Mouse (Mus musculus) E14TG2a.4 (cell line): ENCODE measurements around the gene H2-Oa.

Source experiments
- H3K27me3 ChIP-seq: 2 replicates; pipeline ENCODE4 v1.6.1; 2014; ENCODE audit warnings: low read length, control low read depth; ENCODE audit not compliant: insufficient read depth
- H3K36me3 ChIP-seq: 2 replicates; pipeline ENCODE4 v1.6.1; 2014; ENCODE audit warnings: low read length, control low read depth; ENCODE audit not compliant: insufficient read depth
- H3K4me1 ChIP-seq: replicated peaks from 2 replicates; pipeline ENCODE4 v1.6.1; 2014; ENCODE audit warnings: low read depth, low read length, control low read depth
- H3K4me3 ChIP-seq: replicated peaks from 2 replicates; pipeline ENCODE4 v1.5.1; 2014; ENCODE audit warnings: mild to moderate bottlenecking, low read length
- H3K9me3 ChIP-seq: 2 replicates; pipeline ENCODE4 v1.6.1; 2014; ENCODE audit warnings: low read length, control low read depth
- CTCF ChIP-seq: conservative IDR thresholded peaks from 2 replicates; pipeline ENCODE4 v1.5.1; 2014; ENCODE audit warnings: low read length
- NANOG ChIP-seq: IDR thresholded peaks from 2 replicates; pipeline ENCODE4 v1.6.1; 2014; ENCODE audit warnings: borderline replicate concordance, low read length, mixed read lengths
- POU5F1 ChIP-seq: IDR thresholded peaks from 2 replicates; pipeline ENCODE4 v1.6.1; 2014; ENCODE audit warnings: low read length, borderline replicate concordance

Gene H2-Oa

GRCm38 (mm10) chr17:34097272-34097671 lies 5.1 kb downstream of the H2-Oa start:
- H3K36me3 ChIP-seq = no peaks in the 10 kb centered on the region
- peaks cover 24% of the 10 kb centered on the region for H3K27me3 ChIP-seq
- TF ChIP-seq NANOG (no peak), POU5F1 (no peak), CTCF (no peak)
- H3K4me1 ChIP-seq = peaks cover 43% of the 10 kb centered on the region
- H3K4me3 ChIP-seq = no peak overlapping the region
- H3K9me3 ChIP-seq = peaks cover 13% of the 10 kb centered on the region

GRCm38 (mm10) chr17:34098709-34099479 lies 6.8 kb downstream of the H2-Oa start:
- Histone ChIP-seq H3K27me3 (peaks cover 29% of the 10 kb centered on the region), H3K4me3 (no peak overlapping the region), H3K36me3 (no peaks in the 10 kb centered on the region), H3K4me1 (peaks cover 28% of the 10 kb centered on the region), H3K9me3 (peaks cover 8% of the 10 kb centered on the region)
- TF ChIP-seq CTCF = no peak
- no peak for TF ChIP-seq POU5F1
- no peak for TF ChIP-seq NANOG

- no peak overlapping the region for H3K4me3 ChIP-seq
- peaks cover 31% of the 10 kb centered on the region for H3K27me3 ChIP-seq
- H3K4me1 ChIP-seq = peaks cover 28% of the 10 kb centered on the region
- peaks cover 1% of the 10 kb centered on the region for H3K9me3 ChIP-seq
- no peak for TF ChIP-seq POU5F1
- no peak for TF ChIP-seq CTCF
- TF ChIP-seq NANOG = no peak
- H3K36me3 ChIP-seq = no peaks in the 10 kb centered on the region
These were observed 7.4 kb downstream of the H2-Oa start for GRCm38 (mm10) chr17:34099531-34099930.

- Histone ChIP-seq H3K4me1 (peaks cover 28% of the 10 kb centered on the region), H3K9me3 (no peaks in the 10 kb centered on the region), H3K36me3 (no peaks in the 10 kb centered on the region), H3K4me3 (no peak overlapping the region), H3K27me3 (peaks cover 27% of the 10 kb centered on the region)
- no peak for TF ChIP-seq CTCF
- no peak for TF ChIP-seq POU5F1
- no peak for TF ChIP-seq NANOG
These were observed 9.0 kb downstream of the H2-Oa start for GRCm38 (mm10) chr17:34101185-34101584.

GRCm38 (mm10) chr17:34101604-34102032 lies 9.5 kb downstream of the H2-Oa start:
- Histone ChIP-seq H3K4me3 (0 out of 2 replicates have a peak overlapping the region, but pooled peaks have one; percentile 11), H3K4me1 (peaks cover 25% of the 10 kb centered on the region), H3K27me3 (peaks cover 27% of the 10 kb centered on the region), H3K36me3 (no peaks in the 10 kb centered on the region), H3K9me3 (no peaks in the 10 kb centered on the region)
- TF ChIP-seq POU5F1 (no peak), CTCF (peak; percentile 80), NANOG (no peak)

GRCm38 (mm10) chr17:34102831-34103230 lies 10.7 kb downstream of the H2-Oa start:
- H3K4me1 ChIP-seq = peaks cover 23% of the 10 kb centered on the region
- peaks cover 5% of the 10 kb centered on the region; the same call in 1 of the 2 replicates for H3K36me3 ChIP-seq
- TF ChIP-seq CTCF = no peak
- no peak for TF ChIP-seq NANOG
- TF ChIP-seq POU5F1 = no peak
- peaks cover 27% of the 10 kb centered on the region for H3K27me3 ChIP-seq
- no peak overlapping the region for H3K4me3 ChIP-seq
- H3K9me3 ChIP-seq = no peaks in the 10 kb centered on the region

- H3K36me3 ChIP-seq = peaks cover 16% of the 10 kb centered on the region
- H3K4me1 ChIP-seq = peaks cover 17% of the 10 kb centered on the region
- H3K4me3 ChIP-seq = no peak overlapping the region
- H3K9me3 ChIP-seq = no peaks in the 10 kb centered on the region
- H3K27me3 ChIP-seq = peaks cover 24% of the 10 kb centered on the region
- TF ChIP-seq NANOG (no peak), POU5F1 (no peak), CTCF (no peak)
These were observed 12.7 kb downstream of the H2-Oa start for GRCm38 (mm10) chr17:34104804-34105203.

GRCm38 (mm10) chr17:34106555-34106954 lies 14.4 kb downstream of the H2-Oa start:
- no peak for TF ChIP-seq CTCF
- TF ChIP-seq NANOG = no peak
- no peak for TF ChIP-seq POU5F1

More at GRCm38 (mm10) chr17:34106555-34106954, 14.4 kb downstream of the H2-Oa start:
- Histone ChIP-seq H3K4me3 (no peak overlapping the region), H3K4me1 (peaks cover 21% of the 10 kb centered on the region), H3K27me3 (peaks cover 9% of the 10 kb centered on the region), H3K36me3 (peaks cover 33% of the 10 kb centered on the region), H3K9me3 (no peaks in the 10 kb centered on the region)
